Mouse (Mus musculus) midbrain, embryonic 12.5 days (tissue): ENCODE data around the gene Snw1. TPM values are rescaled to one million over a fixed set of nuclear protein-coding genes. Genes with fewer than 3 reads are reported as not detected.
A peak's percentile ranks its signal among the peaks of the same experiment; 100 is the strongest.

ENCODE experiments used
- microRNA-seq: library from miRNA; unstranded; fragments of <30 nt; microRNA quantifications from one replicate; pipeline ENCODE4, GENCODE M21; 2017
- polyA plus RNA-seq: library from polyadenylated mRNA; unstranded; fragments of >200 nt; fragmentation: Nextera tagmentation; extraction: Ambion mirVana; gene quantifications from 2 replicates; pipeline ENCODE4 v1.2.1, GENCODE M21; 2016

Gene Snw1
- polyA plus RNA-seq, 1 experiment from 2014 or later, result 152 TPM

Small RNA genes lying within 50 kb of the gene (microRNA-seq; reads per million reads assigned to microRNA genes)
- 43.4 reads per million, percentile 43 among the genes with 10 or more reads in this experiment for gene Mir3068

Other genes with a start within 250 kb of the Snw1 start
- gene Noxred1, start 233.5 kb downstream of the Snw1 start, polyA plus RNA-seq, result 1.2 and 1.8 TPM in 2 replicates
- 62.1 and 62.2 TPM in 2 replicates for gene Vipas39, start 206.0 kb downstream of the Snw1 start, polyA plus RNA-seq
- 188 and 195 TPM in 2 replicates for gene Ahsa1, start 205.8 kb downstream of the Snw1 start, polyA plus RNA-seq
- gene Ism2, start 172.6 kb downstream of the Snw1 start, polyA plus RNA-seq, result 1.0 and 1.2 TPM in 2 replicates
- 54.8 and 65.2 TPM in 2 replicates for gene Sptlc2, start 83.9 kb downstream of the Snw1 start, polyA plus RNA-seq
- 281 and 287 TPM in 2 replicates for gene Slirp, start 28.4 kb downstream of the Snw1 start, polyA plus RNA-seq
- 51.2 and 55.2 TPM in 2 replicates for gene Alkbh1, start 28.3 kb downstream of the Snw1 start, polyA plus RNA-seq
- not detected in 2 replicates for gene Gm5788, start 22.4 kb upstream of the Snw1 start, polyA plus RNA-seq
- not detected in 2 replicates for gene Gm8300, start 42.0 kb upstream of the Snw1 start, polyA plus RNA-seq
- not detected in 2 replicates for gene Oog1, start 130.4 kb upstream of the Snw1 start, polyA plus RNA-seq
- not detected in 2 replicates for gene Gm4027, start 146.6 kb upstream of the Snw1 start, polyA plus RNA-seq
- gene Gm16381, start 172.3 kb upstream of the Snw1 start, polyA plus RNA-seq, result not detected in 2 replicates